In genomic region chr1:55131424-55132014, GRCm38 (mm10) we compare ENCODE assay signal across 7 mouse cellular contexts. TPM values are rescaled to one million over a fixed set of nuclear protein-coding genes. Genes with fewer than 3 reads are reported as not detected.
DNase-seq lines count a peak whose midpoint lies in the region; ATAC-seq lines count a peak whose summit lies in the region.

No protein-coding gene starts in this region.

- no peaks in the 10 kb centered on the region for H3K27me3 ChIP-seq in forebrain, embryonic 13.5 days
- H3K27me3 ChIP-seq in limb, embryonic 15.5 days: no peaks in the 10 kb centered on the region
- H3K27me3 ChIP-seq in midbrain, embryonic 16.5 days (ENCODE audit: control insufficient read depth, insufficient read depth, low read depth, low read length): no peaks in the 10 kb centered on the region

- WGBS in forebrain, embryonic 13.5 days: under 1% methylated on average over 46 of the region's 47 CpGs
- under 1% methylated on average over 47 of the region's 47 CpGs for WGBS in limb, embryonic 15.5 days
- under 1% methylated on average over 47 of the region's 47 CpGs for WGBS in midbrain, embryonic 16.5 days

- peaks cover 27% of the 10 kb centered on the region for H3K4me1 ChIP-seq in forebrain, embryonic 13.5 days
- H3K4me1 ChIP-seq in limb, embryonic 15.5 days: peaks cover 11% of the 10 kb centered on the region
- peaks cover 19% of the 10 kb centered on the region for H3K4me1 ChIP-seq in midbrain, embryonic 16.5 days (ENCODE audit: control insufficient read depth, insufficient read depth, low read length)

- no peak; the same call in 1 of the 2 replicates for ATAC-seq in forebrain, embryonic 13.5 days
- ATAC-seq in limb, embryonic 15.5 days (ENCODE audit: insufficient number of reproducible peaks, low FRiP score, low TSS enrichment, low read depth): peak; percentile 76
- ATAC-seq in midbrain, embryonic 16.5 days: peak; percentile 81; the same call in 1 of the 2 replicates

- H3K4me2 ChIP-seq in forebrain, embryonic 13.5 days: peak overlapping the region; percentile 80
- H3K4me2 ChIP-seq in limb, embryonic 15.5 days: peak overlapping the region; percentile 56
- H3K4me2 ChIP-seq in midbrain, embryonic 16.5 days (ENCODE audit: low read length): peak overlapping the region; percentile 77

- peak overlapping the region; percentile 97 for H3K9ac ChIP-seq in forebrain, embryonic 13.5 days
- peak overlapping the region; percentile 99 for H3K9ac ChIP-seq in limb, embryonic 15.5 days
- peak overlapping the region; percentile 99 for H3K9ac ChIP-seq in midbrain, embryonic 16.5 days (ENCODE audit: low read depth, low read length)

- H3K9me3 ChIP-seq in forebrain, embryonic 13.5 days (replicated peaks): no peaks in the 10 kb centered on the region
- no peaks in the 10 kb centered on the region for H3K9me3 ChIP-seq in limb, embryonic 15.5 days
- no peaks in the 10 kb centered on the region for H3K9me3 ChIP-seq in midbrain, embryonic 16.5 days (replicated peaks; ENCODE audit: control insufficient read depth, low read length, poor library complexity, severe bottlenecking)

- peaks cover 5% of the 10 kb centered on the region for H3K36me3 ChIP-seq in forebrain, embryonic 13.5 days (ENCODE audit: poor library complexity, severe bottlenecking)
- H3K36me3 ChIP-seq in limb, embryonic 15.5 days: no peaks in the 10 kb centered on the region; the same call in 1 of the 2 replicates
- H3K36me3 ChIP-seq in midbrain, embryonic 16.5 days (ENCODE audit: control insufficient read depth, insufficient read depth, low read length): no peaks in the 10 kb centered on the region

- peak overlapping the region; percentile 99 for H3K4me3 ChIP-seq in forebrain, embryonic 13.5 days
- H3K4me3 ChIP-seq in limb, embryonic 15.5 days: peak overlapping the region; percentile 98
- peak overlapping the region; percentile 99 for H3K4me3 ChIP-seq in midbrain, embryonic 16.5 days (ENCODE audit: low read depth, low read length)

- peak; percentile 37 to 56 for DNase-seq in right cerebral cortex, adult 2 months (ENCODE audit: low spot score in 2 of 2)
- no peak for DNase-seq in right cerebral cortex, postnatal 25 days
- DNase-seq in adipocyte (ENCODE audit: low spot score): peak; percentile 43
- no peak for DNase-seq in retina, postnatal 1 day

- peak overlapping the region; percentile 97 for H3K27ac ChIP-seq in forebrain, embryonic 13.5 days
- H3K27ac ChIP-seq in limb, embryonic 15.5 days: peak overlapping the region; percentile 98
- peak overlapping the region; percentile 98 for H3K27ac ChIP-seq in midbrain, embryonic 16.5 days (ENCODE audit: low read length)

RNA-seq across cellular contexts. Expression of gene Mob4, which starts 0.5 kb away (rescaled TPM):
- 191 and 198 TPM in 2 replicates for polyA plus RNA-seq in forebrain, embryonic 13.5 days (2015; fragmentation: Nextera tagmentation; extraction: Ambion mirVana)
- polyA plus RNA-seq in limb, embryonic 15.5 days (2015; fragmentation: Nextera tagmentation; extraction: Ambion mirVana): 134 and 138 TPM in 2 replicates
- 171 and 194 TPM in 2 replicates for polyA plus RNA-seq in midbrain, embryonic 16.5 days (2015; fragmentation: Nextera tagmentation; extraction: Ambion mirVana)

RNA-seq across cellular contexts. Expression of gene Hspd1, which starts 43.5 kb away (rescaled TPM):
- polyA plus RNA-seq in forebrain, embryonic 13.5 days (2015; fragmentation: Nextera tagmentation; extraction: Ambion mirVana): 333 and 363 TPM in 2 replicates
- 298 and 308 TPM in 2 replicates for polyA plus RNA-seq in limb, embryonic 15.5 days (2015; fragmentation: Nextera tagmentation; extraction: Ambion mirVana)
- polyA plus RNA-seq in midbrain, embryonic 16.5 days (2015; fragmentation: Nextera tagmentation; extraction: Ambion mirVana): 255 and 276 TPM in 2 replicates

RNA-seq across cellular contexts. Expression of gene Hspe1, which starts 43.6 kb away (rescaled TPM):
- 360 and 397 TPM in 2 replicates for polyA plus RNA-seq in forebrain, embryonic 13.5 days (2015; fragmentation: Nextera tagmentation; extraction: Ambion mirVana)
- 267 and 321 TPM in 2 replicates for polyA plus RNA-seq in limb, embryonic 15.5 days (2015; fragmentation: Nextera tagmentation; extraction: Ambion mirVana)
- polyA plus RNA-seq in midbrain, embryonic 16.5 days (2015; fragmentation: Nextera tagmentation; extraction: Ambion mirVana): 224 and 238 TPM in 2 replicates

Comparison
In these comparisons a context has a peak if more than half of its experiments do, and no peak if none do; other contexts are left out.
1. DNase-seq: peak in right cerebral cortex, adult 2 months (2 of 2) and adipocyte (single experiment); none in right cerebral cortex, postnatal 25 days (single experiment) and retina, postnatal 1 day (single experiment).
2. Peak in every context shown above with its lines, with median percentiles within 50 percentile points of each other: H3K27ac ChIP-seq, H3K4me2 ChIP-seq, H3K4me3 ChIP-seq and H3K9ac ChIP-seq.